Mouse (Mus musculus): ENCODE data around the gene Igsf3.

DNA sequence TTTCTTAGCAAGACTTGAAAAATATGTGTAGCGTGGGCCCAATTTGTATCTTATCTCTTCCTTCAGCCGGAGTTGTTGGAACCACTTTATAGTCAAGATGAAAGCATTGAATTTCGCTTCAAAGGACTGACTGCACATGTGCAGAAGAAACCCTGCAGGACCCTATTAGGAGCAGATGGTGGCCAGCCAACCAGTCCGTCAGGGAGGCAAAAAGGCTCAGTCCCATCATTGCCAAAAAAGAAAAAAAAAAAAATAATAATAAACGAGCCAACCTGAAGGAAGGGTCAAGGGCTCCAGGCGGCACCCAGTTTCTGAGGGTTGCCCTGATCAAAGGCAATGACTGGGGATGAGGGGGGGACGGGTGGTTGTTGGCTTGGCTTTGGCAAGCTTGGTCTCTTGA lies 83.7 kb downstream of the Igsf3 start:
- TF ChIP-seq POLR2A (IDR thresholded peaks at IDR 0.05; ENCODE audit: low read depth, low read length) (no peak), CTCF (conservative IDR thresholded peaks at IDR 0.05; ENCODE audit: insufficient read depth, insufficient read length, low read depth, low read length) (no peak)
